Mouse (Mus musculus): ENCODE measurements around the gene Espn.

Gene Espn

GRCm38 (mm10) chr4:152070494-152071396, 81.4 kb downstream of the Espn start:
- DNase-seq (ENCODE audit: low read depth, low spot score), result no peak
